Mouse (Mus musculus) natural killer cell, adult 2 months (primary cell): ENCODE measurements around the gene Cartpt.
"Not testable (repeated sequence)": the region's sequence is repeated elsewhere in the genome, so short reads cannot be mapped to it uniquely, and the experiment has no call there.

Experiments used
- DNase-seq, 2 experiments: peaks; one replicate each; pipeline ENCODE4 v3.0.0; 2022; ENCODE audit warnings: low spot score in 2 of 2

Gene Cartpt

GRCm38 (mm10) chr13:99900965-99901364 is at the start of gene Cartpt:
TSS of gene Cartpt (minus strand) at chr13:99901091.
- no peak for DNase-seq

- no peak for DNase-seq
Observed at GRCm38 (mm10) chr13:99947417-99947816, 46.5 kb upstream of the Cartpt start.

- no peak for DNase-seq
Observed at GRCm38 (mm10) chr13:99943525-99943924, 42.6 kb upstream of the Cartpt start.

- DNase-seq, result no peak
Observed at GRCm38 (mm10) chr13:99940601-99941000, 39.7 kb upstream of the Cartpt start.

- DNase-seq, result peak in 1 of 2 experiments; percentile 4
Observed at GRCm38 (mm10) chr13:99939320-99939671, 38.4 kb upstream of the Cartpt start.

- no peak for DNase-seq
Observed at GRCm38 (mm10) chr13:99938606-99939319, 37.9 kb upstream of the Cartpt start.

GRCm38 (mm10) chr13:99937741-99938140 is 36.9 kb upstream of the Cartpt start:
- DNase-seq, result no peak

- no peak for DNase-seq
Observed at GRCm38 (mm10) chr13:99932406-99932805, 31.5 kb upstream of the Cartpt start.

- no peak for DNase-seq
Observed at GRCm38 (mm10) chr13:99931502-99931901, 30.6 kb upstream of the Cartpt start.

- no peak for DNase-seq
Observed at GRCm38 (mm10) chr13:99926249-99926648, 25.4 kb upstream of the Cartpt start.

- DNase-seq, result no peak
Observed at GRCm38 (mm10) chr13:99915632-99916031, 14.7 kb upstream of the Cartpt start.

- DNase-seq, result no peak
Observed at GRCm38 (mm10) chr13:99900557-99900892, 366 bp downstream of the Cartpt start.

- no peak for DNase-seq
Observed at GRCm38 (mm10) chr13:99899670-99900556, 978 bp downstream of the Cartpt start.

GRCm38 (mm10) chr13:99898816-99899215 is 2.1 kb downstream of the Cartpt start:
- no peak for DNase-seq

GRCm38 (mm10) chr13:99885636-99886035 is 15.3 kb downstream of the Cartpt start:
- no peak for DNase-seq

GRCm38 (mm10) chr13:99881774-99882173 is 19.1 kb downstream of the Cartpt start:
- DNase-seq, result not testable (repeated sequence)

GRCm38 (mm10) chr13:99879696-99880095 is 21.2 kb downstream of the Cartpt start:
- DNase-seq, result no peak

- no peak for DNase-seq
Observed at GRCm38 (mm10) chr13:99872059-99872458, 28.8 kb downstream of the Cartpt start.

GRCm38 (mm10) chr13:99868438-99868837 is 32.5 kb downstream of the Cartpt start:
- no peak for DNase-seq

GRCm38 (mm10) chr13:99864331-99864730 is 36.6 kb downstream of the Cartpt start:
- DNase-seq, result no peak

GRCm38 (mm10) chr13:99860670-99861069 is 40.2 kb downstream of the Cartpt start:
- no peak for DNase-seq

GRCm38 (mm10) chr13:99859082-99859481 is 41.8 kb downstream of the Cartpt start:
- peak in 1 of 2 experiments; percentile 41 for DNase-seq

GRCm38 (mm10) chr13:99857879-99858278 is 43.0 kb downstream of the Cartpt start:
- DNase-seq, result no peak
